Mouse (Mus musculus) heart, adult 8-10 months (tissue): ENCODE results near the gene Slit1. TPM values are rescaled to one million over a fixed set of nuclear protein-coding genes. Genes with fewer than 3 reads are reported as not detected.

Experiments used
- DNase-seq: peaks from one replicate; pipeline ENCODE4 v3.0.0; 2022; ENCODE audit warnings: low spot score
- total RNA-seq, 4 experiments: library from RNA; stranded (reverse); gene quantifications; 2 replicates each; pipeline ENCODE4 v1.2.4; 2022

The Slit1 gene
- total RNA-seq, 4 experiments from 2014 or later: 0.06 to 0.44 (median 0.09) TPM; not detected in 1

DNA sequence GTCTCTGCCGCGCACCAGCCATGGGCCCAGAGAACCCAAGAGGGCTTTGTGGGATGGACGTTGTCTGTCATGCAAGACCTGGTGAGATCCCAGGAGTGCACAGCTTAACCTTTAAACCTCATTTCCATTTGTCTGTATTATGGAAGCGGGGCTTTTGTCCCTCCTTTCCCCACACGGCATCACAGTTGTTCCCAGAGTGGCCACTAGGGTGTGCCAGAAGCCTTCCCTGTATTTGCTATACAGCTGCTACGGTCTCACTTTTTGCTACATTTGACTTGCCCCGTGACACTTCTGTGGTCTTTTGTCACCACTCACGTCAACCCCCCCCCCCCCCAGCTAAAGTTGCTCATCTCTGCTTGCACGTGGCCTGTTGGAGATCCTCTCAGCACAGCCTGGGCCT is 87.5 kb downstream of the Slit1 start:
- peak; percentile 42 for DNase-seq

DNA sequence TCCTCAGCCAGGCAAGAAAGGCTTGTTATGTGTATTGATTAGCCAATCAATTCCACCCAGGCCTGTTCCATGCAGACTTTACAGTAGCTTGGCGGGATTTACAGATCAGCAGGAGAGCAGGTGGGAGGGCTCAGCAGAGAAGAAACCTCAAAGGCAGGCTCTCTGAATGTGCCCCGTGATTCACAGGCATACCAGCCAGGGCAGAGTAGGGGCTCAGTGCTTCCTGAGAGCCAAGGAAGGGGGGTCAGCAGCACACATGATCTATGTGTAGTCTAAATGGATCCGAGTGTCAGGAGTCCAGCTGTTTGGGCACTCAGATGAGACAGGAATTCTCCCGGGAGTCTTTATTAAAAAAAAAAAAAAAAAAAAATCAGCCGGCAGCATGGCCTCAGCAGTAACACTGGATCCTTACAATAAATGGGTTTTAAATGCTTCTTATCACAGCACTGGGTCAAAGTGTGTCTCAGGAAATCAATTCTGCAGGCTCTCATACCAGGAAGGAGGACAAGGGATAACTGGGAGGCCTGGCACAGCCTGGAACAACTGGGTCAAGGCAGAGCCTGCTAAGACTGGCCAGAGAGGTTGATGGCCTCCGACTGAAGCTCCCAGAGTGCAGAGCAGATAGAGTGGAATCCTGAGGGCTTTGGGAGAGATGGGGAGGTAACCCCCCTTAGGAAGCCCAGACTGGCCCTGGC is 88.2 kb downstream of the Slit1 start:
- DNase-seq: no peak

DNA sequence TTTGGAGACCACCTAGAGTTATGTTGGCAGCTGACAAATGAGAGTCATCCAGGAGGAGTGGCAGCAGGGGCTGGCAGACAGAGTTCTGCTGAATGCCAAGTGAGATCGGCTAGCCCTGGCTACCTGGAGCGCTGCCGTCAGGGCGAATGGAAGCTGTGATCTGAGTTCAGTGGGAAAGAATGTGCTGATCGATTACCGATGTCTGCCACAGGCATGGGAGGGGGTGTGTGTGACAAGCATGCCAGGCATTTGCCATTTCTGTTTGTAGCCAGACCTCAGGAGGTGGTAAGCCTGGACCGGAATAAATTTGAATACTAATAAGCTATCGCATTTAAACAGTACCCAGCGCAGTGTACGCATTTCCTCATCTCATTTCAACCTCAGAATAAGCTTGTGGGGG is 91.5 kb downstream of the Slit1 start:
- no peak for DNase-seq

DNA sequence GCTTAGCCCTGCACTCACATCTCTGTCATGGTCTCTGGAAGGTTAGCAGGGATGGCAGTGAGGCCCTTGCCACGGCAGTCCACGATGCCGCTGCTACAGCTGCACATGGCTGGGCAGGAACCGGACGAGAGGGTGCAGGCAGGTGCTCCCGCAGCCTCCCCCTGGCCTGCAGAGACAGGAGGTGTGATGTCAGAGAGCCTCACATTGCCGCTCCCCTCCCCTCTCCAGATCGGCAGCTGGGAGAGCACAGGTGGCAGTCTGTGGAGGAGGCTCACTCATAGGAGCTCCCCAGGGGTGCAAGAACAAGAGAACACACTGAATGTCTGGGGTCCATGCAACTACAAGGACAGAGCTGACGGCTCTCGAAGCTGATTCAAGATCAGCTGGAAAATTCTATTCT is 94.1 kb downstream of the Slit1 start:
- no peak for DNase-seq

DNA sequence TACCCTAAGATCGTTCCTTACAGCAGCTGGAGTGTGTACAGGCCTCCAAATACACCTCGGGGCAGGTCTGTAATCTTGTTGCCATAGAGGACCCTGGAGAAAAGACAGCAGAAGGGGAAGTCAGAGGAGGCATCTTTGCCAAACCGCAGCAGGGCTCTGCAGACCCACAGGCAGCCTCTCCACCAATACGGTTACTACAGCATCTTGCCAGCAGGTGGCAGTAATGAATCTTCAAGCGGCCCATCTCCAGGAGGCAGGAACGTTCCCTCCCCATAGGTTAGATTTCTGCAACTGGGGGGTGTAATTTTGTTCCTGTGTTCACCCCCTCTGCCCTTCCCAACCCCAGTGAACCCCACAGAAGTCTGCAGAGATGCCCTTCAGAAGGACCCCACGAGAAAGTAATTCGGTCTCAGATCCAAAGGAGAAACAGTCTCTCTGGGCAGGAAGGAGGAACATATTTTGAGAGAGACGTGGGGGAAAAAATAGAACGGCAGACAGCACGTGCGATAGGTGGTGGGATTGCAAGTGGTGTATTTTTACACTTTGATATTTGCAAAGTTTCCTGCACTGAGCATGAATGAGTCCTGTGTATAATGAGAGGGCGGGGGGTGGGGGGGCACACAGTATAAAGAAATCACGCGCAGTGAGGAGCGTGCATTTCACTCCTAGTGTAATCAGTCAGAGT is 96.4 kb downstream of the Slit1 start:
- DNase-seq: peak; percentile 58

DNA sequence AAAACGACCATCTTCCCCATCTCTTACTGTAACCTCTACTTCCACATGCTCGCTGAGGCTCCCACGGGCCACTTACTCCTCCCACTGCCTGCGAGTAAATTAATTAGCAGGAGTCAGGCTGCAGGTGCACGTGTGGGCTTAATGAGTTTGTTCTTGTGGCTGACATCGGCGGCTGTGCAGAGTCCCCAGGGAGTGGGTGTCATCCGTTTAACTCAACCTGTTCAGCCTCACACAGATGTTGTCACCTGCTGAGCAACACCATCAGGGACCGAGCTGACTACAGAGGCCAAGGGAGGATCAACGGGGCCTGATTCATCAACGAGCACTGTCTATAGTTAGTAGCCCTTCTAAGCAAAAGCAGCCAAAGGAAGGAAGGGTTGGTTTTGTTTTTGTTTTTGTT is 100.5 kb downstream of the Slit1 start:
- no peak for DNase-seq

DNA sequence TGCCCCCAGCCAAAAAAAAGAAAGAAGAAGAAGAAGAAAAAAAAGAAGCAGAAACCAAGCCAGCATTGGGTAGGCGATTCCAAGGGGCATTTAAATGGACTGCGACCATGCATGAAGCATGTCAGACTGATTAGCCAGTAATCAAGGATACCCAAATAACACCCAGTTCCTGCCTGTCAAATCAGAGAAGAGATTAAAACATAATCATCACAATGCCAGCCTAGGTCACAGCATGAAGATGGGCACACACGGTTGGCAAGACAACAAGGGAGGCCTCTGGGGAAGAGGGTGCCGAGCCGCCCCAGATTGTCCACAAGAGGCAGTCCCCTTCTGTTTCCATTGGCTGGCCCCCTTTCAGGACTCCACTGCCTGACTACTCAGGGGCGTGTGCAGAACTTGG is 108.5 kb downstream of the Slit1 start:
- no peak for DNase-seq

DNA sequence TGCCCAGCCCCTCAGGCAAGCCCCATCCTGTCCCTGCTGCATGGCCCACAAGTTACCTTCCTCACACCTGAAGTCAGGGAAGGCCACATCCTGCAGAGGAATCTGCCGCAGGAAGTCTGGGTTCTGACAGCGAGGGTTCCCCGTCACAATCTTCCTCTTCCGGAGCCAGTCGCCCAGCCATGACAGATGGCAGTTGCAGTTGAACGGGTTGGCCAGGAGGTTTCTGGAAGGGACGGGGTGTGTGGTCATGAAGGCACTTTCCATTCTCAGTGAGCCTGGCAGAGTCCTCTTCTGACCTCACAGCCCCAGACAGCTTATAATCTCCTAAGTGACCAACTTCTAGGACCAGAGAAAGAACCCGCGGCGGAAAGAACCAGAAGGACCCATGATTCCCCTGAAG is 109.4 kb downstream of the Slit1 start:
- no peak for DNase-seq

DNA sequence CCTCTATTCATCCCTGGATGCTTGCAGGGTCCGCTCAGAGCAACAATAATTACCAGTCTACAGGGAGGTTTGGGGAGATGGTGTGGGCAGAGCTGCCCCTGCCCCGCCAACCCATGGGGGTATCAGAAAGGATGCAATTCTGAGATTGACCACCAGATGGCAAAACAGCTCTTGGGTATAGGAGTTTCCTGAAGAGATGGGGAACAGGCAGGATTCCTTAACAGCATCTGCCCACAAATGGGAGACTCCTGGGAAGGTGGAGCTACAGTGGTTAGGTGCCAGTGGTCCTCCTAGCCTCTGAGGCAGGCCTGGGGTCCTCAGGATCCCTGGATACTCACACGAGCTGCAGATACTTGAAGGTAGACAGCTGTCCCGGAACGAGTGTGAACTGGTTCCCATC is 113.9 kb downstream of the Slit1 start:
- DNase-seq: peak; percentile 48

DNA sequence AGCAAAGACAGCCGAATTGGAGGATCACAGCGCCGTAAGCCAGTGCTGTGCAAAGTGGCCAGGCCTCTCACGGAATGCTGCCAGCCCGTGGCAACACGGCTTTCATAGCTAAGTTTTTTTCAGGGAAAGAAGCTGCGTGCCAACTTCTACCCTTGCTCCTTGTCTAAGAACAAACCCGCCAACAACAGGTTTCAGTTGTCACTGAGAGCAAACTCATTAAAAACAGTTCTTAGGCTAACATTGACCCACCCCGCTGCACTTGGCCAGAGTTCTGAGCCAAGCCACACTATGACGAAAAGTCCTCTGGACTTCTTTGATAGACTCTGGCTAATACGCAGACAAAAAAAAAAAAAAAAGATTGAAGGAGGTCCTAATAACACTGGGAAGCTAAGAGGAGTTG is 114.5 kb downstream of the Slit1 start:
- DNase-seq: no peak

DNA sequence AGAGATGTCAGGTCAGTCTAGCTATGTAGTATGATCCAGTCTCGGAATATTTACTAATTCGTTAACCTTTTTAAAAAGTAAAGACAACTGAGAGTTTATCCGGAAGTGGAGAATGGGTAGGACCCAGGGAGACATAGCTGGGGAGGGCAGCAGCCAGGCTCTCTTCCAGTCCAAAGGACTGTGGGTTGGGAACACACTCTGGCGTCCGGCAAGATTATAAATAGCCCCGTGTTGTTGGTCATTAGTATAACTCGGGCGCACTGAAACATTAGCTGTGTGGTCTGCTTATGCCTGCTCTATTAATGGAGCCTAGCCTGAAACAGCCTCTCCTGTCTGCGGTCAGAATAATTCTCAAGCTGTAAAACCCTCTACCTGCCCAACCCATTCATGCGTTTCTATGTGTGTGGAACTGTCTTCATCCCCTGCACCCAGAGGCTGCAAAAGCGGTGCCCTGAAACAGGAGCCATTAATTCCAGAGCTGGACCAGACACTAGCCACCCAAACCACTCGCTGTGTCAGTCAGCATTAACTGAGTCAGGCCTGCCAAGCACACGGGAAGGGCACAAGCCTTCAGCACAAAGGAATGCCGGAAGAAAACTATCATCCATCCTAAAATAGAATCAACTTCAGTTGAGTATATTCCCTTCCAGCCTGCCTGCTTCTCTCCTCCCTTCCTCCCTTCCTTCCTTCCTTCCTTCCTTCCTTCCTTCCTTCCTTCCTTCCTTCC is 122.9 kb downstream of the Slit1 start:
- peak; percentile 25 for DNase-seq

DNA sequence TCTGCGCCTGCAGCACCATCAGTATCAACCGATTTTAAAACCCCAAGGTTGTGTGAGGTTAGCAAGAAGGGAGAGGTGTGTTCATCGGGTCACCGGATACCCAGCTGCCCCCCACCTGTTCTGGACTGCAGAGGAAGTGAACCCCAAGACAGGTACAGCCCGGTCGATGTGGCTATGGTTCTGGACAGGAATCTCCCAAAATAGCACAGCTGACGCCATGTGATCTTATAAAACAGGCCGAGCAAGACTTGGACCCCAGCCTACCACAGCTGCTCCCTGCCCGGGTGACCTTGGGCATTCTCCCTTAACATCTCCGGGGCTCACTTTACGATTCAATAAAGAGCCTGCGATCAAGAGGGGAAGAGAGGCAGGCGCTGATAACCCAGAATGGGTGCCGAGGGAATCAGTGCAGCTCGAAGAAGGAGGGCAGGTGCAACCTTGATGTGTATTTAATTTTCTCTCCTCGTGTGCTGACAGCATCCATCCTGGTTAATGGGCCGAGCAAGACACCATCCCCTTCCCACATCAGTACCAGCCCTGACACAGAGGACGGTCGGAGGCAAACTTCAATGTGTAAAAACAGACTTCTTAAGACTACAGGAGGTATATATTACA is 124.6 kb downstream of the Slit1 start:
- DNase-seq: peak; percentile 39

DNA sequence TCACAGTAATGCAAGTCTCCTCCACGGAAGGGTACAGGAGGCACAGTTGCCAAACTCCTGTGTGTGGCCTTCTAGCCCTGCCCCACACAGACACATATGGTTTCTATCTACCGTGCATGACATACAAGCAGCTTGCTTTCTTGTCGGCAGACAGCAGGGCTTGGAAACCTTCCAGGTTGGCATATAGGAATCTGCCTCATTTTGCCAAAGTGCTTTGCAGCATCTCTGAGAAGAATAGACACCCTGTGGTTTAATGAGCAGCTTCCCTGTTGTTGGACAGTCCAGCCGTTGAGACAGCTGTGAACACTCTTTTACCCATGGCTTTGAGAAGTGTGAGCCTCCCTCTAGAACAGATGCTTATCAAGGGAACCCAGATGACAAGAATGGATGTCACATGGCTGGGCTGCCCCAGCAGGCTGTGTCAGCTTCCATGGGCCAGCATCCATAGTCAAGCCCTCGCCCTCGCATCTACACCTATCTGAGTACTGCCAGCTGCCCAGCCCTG is 125.3 kb downstream of the Slit1 start:
- DNase-seq: no peak

DNA sequence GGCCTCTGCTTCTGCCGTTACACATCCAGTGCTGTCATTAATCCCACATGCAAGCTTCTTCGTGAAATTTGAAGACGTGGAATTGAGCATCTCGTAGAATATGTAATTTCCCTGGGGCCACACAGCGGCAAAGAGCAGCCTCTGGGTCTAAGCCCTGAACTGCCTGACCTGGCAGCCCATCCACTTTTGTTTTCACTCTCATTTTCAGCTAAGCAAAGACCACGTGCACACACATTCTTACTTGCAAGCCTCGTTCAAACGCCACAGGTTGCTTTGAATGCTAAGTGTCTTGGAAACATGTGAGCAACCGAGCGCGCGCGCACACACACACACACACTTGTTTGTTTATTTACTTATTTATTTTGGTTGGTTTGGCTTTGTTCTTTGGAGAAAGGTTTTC is 126.4 kb downstream of the Slit1 start:
- no peak for DNase-seq

DNA sequence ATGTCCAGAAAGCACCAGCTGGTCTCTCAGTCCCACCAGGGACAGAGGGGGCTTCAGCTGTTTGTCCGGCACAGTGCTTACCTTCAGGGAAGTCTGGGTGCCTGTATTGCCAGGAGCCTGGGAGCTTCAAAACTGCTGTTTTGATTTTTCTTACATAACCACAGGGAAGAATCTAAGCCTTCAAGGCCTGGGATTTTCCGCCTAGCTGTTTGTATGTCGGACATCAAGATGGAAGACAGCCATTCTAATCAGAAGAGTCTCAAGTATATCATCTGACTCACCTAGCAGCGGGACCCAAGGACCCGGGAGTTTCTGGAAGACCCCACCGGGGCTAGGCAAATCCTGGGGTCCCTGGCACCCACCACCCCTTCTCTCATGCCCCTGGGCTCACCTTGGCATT is 127.2 kb downstream of the Slit1 start:
- DNase-seq: no peak

DNA sequence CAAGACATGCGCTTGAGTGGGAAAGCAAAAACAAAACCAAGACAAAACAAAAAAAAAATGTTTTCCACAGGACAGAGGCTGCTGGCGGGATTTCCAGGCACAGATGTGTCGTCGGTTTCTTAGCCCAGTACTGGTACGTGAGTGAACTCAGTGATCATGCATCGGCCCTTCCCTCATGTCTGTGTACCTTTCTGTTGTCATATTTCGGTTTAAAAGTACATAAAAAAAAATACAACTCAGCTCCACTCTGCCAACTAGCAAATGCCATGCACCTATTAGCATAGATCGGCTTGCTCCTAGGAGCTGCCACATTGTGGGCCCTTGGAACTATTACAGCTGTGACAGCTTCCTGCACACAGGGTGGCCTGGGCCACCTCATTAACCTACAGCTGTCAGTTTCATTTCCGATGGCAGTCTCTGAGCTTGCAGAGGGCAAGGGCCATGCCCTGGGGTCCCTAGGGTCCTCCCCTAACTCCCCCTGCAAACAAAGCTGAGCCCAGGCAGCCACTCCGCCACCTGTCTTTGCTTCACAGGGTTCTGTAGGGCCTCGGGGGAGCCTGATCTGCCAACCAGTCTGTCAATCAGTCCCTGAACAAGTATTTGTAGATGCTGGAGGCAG is 127.8 kb downstream of the Slit1 start:
- DNase-seq: no peak

DNA sequence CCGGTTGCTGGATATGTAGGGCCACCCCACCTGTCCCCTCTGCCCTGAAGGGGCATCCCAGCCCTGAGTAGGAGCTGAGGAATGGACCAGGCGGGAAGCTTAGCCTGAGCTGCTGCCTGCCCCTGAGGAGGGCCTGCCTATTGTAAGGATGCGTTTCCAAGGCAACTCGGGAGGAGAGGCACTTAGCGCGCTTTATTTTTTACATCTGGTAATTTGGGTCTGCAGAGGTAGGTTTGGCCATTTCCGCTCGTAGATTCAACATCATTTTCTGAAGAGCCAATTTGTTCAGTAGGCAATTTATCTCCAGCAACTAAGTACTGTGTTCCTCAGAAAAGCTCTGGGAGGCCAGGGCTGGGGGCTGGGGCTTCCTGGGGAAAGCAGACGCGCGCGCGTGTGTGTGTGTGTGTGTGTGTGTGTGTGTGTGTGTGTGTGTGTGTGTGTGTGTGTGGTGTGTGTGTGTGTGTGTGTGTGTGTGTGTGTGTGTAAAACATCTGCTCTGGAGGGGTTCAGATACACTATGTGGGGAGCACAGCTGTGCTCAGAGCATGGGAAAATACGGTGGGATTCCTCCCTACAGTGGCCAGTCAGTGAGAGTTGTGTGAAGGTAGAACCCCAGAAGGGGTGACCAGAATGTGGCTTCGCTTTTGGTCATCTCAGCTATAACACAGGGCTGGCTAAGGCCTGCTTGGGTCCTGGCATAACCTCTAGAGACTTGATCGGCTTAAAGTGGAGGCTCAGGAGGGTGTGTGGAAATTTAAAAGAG is 130.0 kb downstream of the Slit1 start:
- DNase-seq: no peak

DNA sequence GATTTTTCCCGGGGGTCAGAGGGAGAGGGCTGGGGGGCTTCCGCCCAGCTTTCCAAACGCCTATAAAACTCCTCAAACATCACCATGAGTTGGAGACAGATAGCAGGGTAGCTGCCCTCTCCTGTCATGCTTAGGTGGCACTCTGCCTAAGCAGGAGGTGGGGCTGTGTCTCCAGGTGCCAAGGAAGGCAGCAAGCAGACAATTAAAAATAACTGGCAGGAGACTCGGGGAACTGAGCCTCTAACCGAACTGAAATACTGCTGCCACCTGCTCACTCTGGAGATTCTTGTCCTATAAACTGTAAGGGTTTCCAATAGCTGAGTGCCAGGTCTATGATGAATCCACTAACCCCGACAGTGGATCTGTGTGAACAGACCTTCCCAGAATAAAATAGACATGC is 131.8 kb downstream of the Slit1 start:
- no peak for DNase-seq

DNA sequence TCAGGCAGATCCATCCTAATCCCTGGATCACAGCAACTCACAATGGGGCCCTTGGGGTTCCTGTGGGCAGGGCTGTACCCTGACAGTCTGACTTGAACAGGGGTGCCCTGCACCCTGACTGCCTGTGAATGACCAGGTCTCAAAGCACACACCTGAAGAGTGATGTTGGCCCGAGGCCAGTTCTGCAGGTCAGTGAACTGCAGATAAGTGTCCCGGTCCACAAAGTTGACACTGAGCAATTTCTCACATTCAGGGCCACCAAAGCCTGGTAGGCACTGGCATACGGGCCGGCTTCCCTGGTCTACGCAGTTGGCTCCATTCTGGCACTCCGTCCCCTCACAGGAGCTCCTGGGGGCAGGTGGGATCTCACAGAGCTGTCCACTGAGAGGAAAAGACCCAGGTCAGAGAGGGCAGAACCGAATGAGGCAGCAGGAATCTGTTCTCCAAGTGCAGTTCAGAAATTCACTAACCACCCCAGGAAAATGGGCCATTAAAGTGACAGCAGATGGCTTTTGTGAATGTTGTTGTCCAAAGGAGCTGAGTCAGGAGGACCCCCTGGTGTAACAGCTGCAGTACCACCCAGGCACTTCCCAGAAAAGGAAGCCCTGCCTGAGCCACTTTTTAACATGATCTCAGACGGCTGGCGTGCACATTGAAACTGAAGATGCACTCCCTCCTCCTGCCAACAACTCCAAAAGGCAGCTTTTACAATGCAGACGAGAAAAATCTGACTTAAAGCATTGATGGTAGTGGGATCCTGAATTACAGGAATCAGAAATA is 137.1 kb downstream of the Slit1 start:
- DNase-seq: no peak

DNA sequence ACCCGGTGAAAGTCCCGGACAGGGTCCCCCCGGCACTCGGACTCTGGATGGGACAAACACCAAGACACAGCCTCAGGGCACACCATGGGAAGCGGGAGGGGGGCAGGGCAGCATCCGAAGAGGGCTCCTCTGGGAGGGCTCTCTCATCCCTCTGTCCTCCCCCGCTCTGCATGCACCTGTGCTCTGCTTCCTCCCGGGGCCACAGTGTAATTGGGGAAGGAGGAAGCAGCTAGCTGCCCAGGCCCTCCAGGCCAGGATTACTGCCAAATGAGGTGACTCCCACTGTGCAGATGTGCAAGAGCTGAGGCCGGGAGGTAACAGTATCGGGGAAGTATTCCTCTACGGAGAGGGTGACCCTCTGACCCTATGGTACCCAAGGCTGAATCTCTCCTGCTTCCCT is 142.8 kb downstream of the Slit1 start:
- no peak for DNase-seq
